Mouse (Mus musculus): ENCODE data around the gene Grik5. TPM values are rescaled to one million over a fixed set of nuclear protein-coding genes. Genes with fewer than 3 reads are reported as not detected.

Gene Grik5
- total RNA-seq, 2 experiments from 2014 or later: 215 to 242 TPM

DNA sequence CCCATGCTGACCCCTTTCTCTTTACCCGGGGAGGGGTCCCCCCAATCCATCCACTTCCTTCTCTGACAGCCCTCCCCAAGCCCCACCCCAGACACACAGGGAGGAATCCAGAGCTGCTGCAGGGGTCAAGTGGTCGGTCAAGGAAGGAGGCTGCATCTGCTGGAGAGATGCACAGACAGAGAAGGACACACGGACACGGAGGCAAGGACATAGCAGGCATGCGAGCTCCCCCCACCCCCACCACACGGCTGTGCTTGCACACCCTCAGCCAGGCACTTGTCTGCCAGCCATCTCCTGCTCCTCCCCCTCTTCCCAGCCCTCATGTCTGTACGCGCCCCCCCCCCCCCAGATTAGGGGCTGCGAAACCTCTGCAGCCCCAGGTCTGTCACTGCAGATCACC is 67.3 kb downstream of the Grik5 start:
- intact Hi-C loops (cut with DNase I): no loop called here
- no peak for DNase-seq (ENCODE audit: low spot score in 2 of 2)

DNA sequence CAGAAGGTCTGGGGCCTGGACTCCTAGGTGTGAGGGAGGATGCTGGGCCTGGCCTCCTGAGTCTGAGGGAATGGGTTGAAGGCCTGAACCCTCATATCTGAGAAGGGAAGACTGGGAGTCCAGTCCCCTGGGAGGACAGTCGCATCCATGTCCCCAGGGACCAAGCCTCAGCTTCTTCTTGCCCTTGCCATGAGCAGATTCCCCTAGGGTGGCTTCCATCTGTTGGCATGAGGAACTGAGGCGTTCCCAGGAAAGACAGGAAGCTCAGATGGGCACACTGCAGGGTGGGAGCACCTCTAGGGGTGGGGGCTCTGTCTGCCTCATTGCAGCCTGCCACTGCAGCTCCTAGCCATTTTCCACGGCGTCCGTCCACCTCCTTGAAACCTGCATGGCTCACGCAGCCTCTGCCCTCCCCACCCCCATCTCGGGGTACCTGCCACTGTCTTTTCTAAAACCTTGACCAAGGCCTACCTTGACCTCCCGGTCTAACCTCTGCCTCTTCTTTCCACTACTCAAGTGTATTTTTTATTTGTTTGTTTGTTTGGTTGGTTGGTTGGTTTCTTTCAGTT is 68.2 kb downstream of the Grik5 start:
- intact Hi-C loops (cut with DNase I): no loop called here
- no peak for DNase-seq (ENCODE audit: low spot score in 2 of 2)

DNA sequence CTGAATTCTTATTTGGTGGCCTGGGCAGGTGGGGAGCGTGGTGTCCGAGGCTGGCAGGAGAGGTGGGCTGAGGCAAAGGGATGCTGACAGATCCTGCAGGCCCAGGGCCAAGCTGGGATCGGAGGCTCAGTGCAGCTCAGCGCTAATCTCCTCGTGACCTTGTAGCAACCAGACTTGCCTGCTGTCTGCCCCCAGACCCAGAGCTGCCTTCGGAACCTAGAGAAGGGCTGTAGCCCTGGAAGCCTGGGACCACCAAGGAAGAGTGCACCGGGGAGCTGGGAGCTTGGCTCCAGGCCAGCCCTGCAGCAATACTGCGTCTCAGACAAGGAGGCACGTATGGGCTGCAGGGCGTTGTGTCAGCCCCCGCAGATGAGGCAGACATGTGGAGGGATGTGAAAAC is 68.9 kb downstream of the Grik5 start:
- intact Hi-C loops (cut with DNase I): no loop called here
- no peak for DNase-seq (ENCODE audit: low spot score in 2 of 2)

DNA sequence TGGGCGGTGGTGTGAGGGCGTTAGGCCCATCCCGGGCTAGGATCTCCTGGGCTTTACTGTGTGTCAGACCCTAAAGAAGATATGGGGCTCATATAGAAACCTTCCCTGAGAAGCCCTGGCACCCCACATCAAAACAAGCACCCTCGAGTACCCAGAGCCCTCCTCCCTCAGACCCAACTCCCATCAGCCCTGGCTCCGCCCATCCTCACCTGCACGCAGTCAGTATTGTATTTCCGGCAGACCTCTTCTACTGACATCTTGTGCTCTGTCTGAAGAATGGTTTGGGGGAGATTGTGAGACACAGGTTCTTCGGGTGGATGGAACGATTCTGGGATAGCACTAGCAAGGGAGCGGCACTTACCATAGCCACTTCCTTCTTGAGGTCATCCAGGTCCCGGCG is 71.4 kb downstream of the Grik5 start:
- intact Hi-C loops (cut with DNase I): no loop called here
- DNase-seq (ENCODE audit: low spot score in 2 of 2): no peak

DNA sequence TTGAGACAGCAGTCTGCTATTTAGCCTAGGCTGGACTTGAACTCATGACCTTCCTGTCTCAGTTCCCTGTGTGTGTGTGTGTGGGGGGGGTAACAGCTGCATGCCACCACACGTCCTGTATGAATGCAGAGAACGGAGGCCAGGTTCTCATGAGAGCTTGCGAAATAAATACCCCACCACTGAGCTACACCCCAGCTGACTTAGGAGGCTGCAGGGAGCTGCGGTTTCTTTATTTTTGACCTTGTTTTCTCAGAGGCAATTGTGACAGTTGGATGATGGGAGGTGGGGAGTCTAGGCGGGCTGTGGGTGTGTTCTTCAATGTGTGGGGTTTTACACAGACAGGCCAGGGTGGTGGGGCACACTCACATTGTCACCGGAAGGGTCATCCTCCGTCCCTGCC is 71.9 kb downstream of the Grik5 start:
- intact Hi-C loops (cut with DNase I): no loop called here
- DNase-seq (ENCODE audit: low spot score in 2 of 2): no peak

DNA sequence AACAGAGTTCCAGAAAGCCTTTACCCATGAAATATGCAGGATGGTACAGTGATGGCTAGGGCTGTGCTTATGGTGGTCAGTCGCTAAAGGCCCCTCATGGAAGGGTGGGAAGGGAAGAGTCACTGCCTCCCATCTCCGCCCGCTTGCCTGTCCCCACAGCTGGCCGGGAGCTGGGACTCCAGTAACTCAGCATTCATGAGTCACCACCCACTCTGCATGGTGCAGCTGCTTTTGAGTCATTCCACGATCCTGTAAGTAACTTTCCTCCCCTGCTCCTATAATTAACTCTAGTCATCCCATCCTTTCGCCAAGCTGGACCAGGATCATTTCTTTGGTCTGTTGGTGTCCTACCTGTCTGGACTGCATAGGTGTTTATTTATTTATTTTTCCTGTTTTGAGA is 79.1 kb downstream of the Grik5 start:
- intact Hi-C loops (cut with DNase I): no loop called here
- DNase-seq (ENCODE audit: low spot score in 2 of 2): peak in 1 of 2 experiments; percentile 89

DNA sequence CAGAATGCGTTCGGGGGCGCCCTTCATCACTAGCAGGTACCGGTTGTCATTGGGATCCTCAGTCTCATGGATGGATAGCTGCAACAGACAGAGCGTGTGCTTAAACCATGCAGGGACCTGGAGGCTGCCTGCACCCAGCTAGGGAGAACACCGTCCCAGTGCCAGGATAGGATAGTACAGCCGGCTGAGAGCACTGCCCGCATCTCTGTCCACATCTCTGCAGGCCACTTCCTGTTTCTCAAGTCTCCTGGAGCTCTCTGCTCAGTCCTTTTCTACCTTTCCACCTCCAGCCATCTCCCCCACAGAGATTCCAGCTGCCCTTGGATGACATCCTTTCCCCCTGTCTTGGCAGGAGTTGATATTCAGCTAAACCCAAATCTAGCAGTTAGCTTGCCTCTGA is 81.7 kb downstream of the Grik5 start:
- intact Hi-C loops (cut with DNase I): no loop called here

DNA sequence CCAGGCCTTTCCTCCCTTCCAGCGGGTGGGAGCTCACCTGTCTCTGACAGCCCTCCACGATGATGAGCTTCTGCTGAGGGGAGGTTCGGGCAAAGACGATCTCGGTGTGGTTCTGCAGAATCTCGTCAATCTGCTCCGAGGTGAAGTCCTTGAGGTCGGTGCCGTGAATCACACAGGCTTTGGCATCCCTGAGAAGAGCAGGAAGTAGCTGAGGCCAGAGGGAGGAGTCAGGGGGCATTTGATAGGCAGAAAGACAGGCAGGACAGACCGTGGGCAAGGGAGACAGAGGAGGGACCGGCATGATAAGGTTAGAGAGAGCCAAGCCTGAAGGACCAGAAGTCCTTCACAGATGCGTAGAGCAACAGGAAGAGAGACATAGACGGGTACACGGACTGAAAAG is 84.2 kb downstream of the Grik5 start:
- intact Hi-C loops (cut with DNase I): no loop called here
- no peak for DNase-seq (ENCODE audit: low spot score in 2 of 2)

More for the DNA sequence above, 81.7 kb downstream of the Grik5 start:
- DNase-seq (ENCODE audit: low spot score in 2 of 2): no peak

DNA sequence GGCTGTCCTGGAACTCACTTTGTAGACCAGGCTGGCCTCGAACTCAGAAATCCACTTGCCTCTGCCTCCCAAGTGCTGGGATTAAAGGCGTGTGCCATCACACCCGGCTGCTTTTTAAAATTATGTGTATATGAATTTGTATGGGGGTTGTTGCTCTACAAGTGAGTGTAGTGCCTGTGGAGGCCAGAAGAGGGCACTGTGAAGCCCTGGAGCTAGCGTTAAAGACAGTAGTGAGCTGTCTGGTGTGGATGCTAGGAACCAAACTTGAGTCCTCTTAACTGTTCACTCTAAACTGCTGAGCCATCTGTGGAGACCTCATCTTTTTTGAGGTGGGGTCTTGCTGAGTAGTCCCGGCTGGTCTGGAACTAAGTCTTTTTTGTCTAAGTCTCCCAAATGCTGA is 86.3 kb downstream of the Grik5 start:
- no peak for DNase-seq (ENCODE audit: low spot score in 2 of 2)
- intact Hi-C loops (cut with DNase I): no loop called here

DNA sequence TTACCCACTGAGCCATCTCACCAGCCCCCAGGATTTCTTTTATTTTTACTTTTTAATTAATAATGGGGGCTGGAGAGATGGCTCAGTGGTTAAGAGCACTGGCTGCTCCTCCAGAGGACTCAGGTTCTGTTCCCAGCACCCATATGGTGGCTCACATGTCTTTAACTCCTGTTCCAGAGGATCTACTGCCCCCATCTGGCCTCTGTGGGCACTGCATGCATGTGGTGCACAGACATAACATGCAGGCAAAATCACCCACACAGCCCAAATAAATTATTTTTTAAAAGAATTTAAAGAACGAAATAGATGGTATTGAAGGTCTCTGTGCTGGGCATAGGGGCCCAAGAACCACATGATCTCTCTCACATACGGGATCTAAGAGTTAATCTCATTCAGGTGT is 87.8 kb downstream of the Grik5 start:
- DNase-seq (ENCODE audit: low spot score in 2 of 2): no peak
- intact Hi-C loops (cut with DNase I): no loop called here

DNA sequence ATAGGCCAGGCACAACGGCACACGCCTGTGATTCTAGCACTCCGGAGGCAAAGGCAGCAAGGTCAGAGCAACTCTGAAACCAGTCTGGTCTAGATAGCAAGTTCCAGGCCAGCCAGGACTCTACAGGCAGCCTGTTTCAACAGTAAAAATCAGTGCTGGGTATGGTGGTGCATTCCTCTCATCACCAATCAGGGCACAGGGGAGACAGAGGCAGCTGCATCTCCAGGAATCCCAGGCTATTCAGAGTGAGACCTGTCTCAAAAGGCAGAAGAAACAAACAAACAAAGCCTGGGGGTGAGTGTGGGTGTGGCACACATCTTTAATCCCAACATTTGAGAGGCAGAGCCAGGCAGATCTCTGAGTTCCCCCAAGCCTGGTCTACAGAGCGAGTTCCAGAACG is 88.8 kb downstream of the Grik5 start:
- DNase-seq (ENCODE audit: low spot score in 2 of 2): no peak
- intact Hi-C loops (cut with DNase I): no loop called here

DNA sequence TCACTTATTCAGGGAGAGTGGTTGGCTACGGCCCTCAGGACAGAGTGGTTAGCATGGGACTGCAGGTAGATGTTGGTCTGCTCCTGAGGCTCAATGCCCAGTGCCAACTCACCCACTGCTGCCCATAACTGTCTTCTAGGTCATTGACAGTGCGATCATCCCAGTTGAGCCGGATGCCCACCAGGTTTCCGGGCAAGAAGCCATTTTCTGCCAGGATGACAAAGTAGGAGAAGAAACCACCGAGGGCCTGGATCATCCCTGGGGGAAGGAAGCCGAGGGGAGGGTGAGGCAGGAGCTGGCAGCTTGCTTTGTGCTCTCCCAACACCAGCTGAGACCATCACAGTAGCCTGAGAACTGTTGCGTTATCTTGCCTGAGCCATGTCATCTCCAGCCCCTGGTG is 91.7 kb downstream of the Grik5 start:
- intact Hi-C loops (cut with DNase I): no loop called here
- no peak for DNase-seq (ENCODE audit: low spot score in 2 of 2)

DNA sequence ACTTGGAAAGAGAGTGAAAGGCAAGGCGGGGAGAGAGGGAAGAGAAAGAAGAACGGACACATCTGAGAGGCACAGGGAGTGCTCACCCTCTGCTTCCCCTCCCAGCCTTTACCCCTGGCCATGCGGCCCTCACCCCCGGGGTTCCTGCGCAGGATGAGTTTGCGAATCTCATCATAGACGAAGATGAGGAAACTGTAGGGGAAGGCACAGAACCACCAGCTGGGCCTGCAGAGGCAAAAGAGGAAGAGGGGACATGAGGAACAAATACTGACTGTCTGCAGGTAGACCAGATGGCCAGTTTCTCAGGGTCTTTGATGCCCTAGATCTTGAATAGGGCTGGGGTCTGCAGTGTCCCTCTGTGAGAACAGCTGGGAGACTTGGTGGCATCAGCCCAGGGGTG is 93.4 kb downstream of the Grik5 start:
- DNase-seq (ENCODE audit: low spot score in 2 of 2): no peak
- intact Hi-C loops (cut with DNase I): no loop called here

DNA sequence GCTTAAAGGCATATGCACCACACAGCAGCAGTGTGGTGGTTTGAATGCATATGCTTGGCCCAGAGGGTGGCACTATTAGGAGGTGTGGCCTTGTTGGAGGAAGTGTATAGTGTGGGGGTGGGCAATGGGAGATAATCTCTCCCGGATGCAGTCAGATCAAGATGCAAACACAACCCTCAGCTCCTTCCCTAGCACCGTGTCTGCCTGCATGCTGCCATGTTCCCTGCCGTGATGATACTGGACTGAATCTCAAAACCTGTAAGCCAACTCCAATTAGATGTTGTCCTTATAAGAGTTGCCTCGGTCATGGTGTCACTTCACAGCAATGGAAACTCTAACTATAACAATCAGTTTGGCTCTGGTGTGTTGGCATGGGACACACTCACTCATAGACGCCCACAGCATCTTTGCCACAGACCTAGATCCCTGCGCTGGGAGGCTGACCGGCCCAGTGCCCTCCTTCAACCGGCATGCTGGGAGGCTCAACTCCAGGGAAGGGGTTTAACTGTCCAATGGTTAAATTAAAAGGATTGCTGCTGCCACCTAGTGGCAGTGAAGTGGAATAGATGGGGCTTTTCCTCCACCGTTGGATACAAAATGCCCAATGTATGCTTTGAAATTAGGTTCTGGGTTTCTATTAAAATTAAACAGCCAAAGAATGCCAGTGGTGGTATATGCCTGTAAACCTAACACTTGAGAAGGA is 97.1 kb downstream of the Grik5 start:
- intact Hi-C loops (cut with DNase I): no loop called here
- DNase-seq (ENCODE audit: low spot score in 2 of 2): peak in 1 of 2 experiments; percentile 51

DNA sequence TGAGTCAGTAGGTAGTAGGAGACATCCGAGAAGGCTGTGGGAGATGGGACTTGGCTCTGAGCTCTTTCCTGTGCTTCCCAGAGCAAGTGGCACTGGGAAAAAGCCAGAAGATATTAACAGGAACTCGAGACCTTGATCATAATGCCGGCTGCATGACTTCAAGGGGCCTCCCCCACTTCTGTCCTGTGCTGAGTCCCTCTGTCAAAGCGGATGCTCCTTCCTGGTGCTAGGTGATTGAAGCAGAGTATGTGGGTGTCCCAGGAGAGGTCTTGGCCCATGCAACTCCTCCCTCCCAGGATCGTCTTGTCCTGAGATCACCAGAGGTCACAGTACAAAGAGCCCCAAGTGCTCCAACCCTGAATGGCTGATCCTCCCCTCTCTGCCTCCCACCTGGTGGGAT is 98.2 kb downstream of the Grik5 start:
- intact Hi-C loops (cut with DNase I): no loop called here
- DNase-seq (ENCODE audit: low spot score in 2 of 2): no peak

DNA sequence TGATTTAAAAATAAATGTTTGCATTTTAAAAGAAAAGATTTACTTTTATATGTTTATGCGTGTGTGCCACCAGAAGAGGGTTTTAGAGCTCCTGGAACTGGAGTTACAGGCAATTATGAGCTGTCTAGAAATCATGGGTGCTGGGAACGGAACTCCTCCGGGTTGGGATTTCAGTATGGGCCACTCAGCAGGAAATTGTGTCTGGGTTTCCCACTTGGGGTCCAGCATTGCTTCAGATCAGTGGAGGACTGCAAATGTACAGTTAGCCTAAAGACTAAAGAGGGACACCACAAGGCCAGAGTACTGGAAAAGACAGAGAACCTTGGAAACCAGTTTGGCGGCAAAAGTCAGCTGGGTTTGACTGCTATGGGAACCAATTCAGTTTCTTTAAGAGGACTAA is 98.9 kb downstream of the Grik5 start:
- no peak for DNase-seq (ENCODE audit: low spot score in 2 of 2)
- intact Hi-C loops (cut with DNase I): no loop called here

DNA sequence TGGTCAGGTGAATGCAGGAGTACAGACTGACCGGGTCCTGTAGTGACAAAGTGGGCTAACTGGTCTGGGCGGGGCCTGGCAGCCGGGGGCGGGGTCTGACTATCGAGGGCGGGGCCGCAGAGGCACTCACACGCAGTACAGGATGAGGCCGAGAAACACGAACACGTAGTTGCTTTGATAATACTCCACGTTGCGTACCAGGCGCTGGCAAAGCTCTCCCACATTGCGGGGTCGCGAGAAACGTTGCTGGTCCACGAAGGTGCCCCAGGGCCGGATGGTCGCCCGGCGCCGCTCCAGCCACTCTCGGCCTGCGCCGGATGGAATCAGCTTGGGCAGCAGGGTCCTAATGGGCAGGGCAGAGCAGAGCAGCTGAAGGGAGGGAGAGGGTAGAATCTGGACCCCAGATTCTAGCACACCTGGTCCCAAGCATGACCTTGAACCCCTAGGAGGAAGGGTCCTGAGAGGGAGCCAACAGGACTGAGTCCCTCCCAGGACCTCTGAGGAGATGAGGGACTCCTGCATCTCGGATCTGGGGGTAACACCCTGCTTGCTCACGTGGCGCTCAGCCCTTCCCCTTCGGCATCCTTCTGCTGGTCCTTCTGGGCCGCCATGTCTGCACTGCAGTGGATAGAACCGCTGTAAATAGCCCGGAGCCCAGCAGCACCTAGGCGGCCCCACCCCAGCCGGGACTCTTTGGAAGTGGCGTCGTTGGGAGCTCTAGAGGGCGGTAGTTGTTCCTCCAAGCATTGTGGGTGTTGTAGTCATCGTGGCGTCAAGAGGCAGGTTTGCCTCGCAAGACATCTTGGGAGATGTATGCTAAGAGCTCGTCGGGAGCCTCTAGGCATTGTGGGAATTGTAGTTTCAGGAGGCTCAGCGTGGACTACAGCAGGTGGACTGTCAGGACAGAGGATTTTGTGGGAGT is 99.9 kb downstream of the Grik5 start, which contains the start of gene Rabac1:
Gene Rabac1 (minus strand): TSS at position 783 of the 922 bp plus-strand sequence.
- peak; percentile 93 to 99 for DNase-seq (ENCODE audit: low spot score in 2 of 2)
- intact Hi-C loops (cut with DNase I): loop anchor here (2.0 kb wide), 2 partner anchors 69 to 81 kb away; partner anchors contain the start of gene Arhgef1

DNA sequence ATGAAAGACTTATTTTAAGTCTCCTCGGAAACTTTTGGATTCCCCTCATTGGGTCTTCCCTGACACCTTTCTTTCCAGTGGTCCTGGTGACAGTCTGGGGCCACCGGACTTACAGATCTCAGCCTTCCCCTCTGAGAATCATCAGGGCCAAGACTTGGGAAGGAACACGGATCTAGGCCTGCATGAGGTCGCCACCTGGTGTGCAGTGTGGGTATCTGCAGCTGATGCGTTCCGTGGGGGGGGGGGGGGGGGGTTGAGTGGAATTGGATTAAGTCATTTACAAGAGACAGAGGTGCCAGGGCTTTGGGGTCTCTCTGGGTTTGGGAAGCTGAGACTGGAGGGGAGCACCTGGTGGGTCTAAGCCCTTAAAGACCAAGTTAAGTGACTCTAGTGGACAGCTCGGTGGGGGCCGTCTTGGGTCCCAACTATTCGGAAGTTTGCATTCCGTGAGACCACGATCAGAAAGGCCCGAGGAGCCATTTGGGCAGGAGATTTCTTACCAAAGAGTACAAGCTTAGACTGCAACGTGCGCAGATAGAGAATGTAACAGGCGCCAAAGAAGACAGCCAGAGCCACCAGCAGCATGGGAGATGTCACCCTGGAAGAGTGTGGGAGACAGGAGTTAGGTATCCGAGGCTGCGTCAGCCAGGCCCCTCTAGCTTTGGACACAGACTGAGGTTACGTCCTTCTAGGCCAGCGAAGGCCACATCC is 100.7 kb downstream of the Grik5 start:
- intact Hi-C loops (cut with DNase I): loop anchor here (2.0 kb wide), 2 partner anchors 69 to 81 kb away; partner anchors contain the start of gene Arhgef1
- peak in 1 of 2 experiments; percentile 54 for DNase-seq (ENCODE audit: low spot score in 2 of 2)

DNA sequence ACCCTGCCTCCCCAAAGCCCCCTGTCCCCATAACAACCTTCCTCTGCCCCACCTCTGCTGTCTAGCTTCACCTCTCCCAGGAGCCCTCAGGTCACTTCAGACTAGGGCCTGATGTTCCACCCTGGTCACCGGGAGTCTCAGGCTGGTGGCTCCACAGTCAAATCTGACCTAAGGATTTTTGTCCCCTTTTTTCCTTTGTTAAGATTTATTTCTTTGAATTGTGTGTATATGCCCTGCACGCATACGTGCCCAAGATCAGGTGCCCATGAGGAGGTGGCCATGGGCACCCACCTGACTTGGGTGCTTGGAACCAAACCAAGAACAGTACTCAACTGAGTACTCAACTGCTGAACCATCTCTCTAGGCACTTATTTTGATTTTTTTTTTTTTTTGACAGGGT is 101.8 kb downstream of the Grik5 start:
- DNase-seq (ENCODE audit: low spot score in 2 of 2): no peak
- intact Hi-C loops (cut with DNase I): loop anchor here (2.0 kb wide), 2 partner anchors 68 to 80 kb away; partner anchors contain the start of gene Arhgef1

DNA sequence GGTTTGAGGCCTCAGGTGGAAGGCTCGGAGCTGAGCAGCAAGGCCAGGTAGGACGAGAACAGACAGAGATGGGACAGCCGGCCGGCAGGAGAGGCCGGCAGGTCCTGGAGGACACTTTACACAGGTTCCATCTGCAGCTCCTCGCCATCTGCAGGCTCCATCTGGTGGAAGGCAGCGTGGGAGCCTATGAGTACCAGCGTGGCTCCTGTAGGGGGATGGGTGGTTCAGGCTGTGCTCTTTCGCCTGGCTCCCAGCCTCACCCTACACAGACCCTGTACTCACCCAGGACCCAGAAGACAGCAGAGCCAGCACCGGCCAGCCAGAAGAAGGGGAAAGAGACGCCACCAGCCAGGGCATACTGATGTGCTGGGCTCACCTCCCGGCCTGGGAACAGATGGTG is 102.3 kb downstream of the Grik5 start:
- intact Hi-C loops (cut with DNase I): loop anchor here (2.0 to 10.0 kb wide), 4 partner anchors 67 to 375 kb away; partner anchors contain the start of gene Arhgef1
- peak in 1 of 2 experiments; percentile 72 for DNase-seq (ENCODE audit: low spot score in 2 of 2)
